ENCODE assay signal across 14 mouse cellular contexts in genomic region chr11:115092140-115092539, GRCm38 (mm10). TPM values are rescaled to one million over a fixed set of nuclear protein-coding genes. Genes with fewer than 3 reads are reported as not detected.
DNase-seq lines count a peak whose midpoint lies in the region; ATAC-seq and TF ChIP-seq lines count a peak whose summit lies in the region.
"Had no signal": no experiment of that assay in that cellular context is flagged by ENCODE, and none has a peak within 500 bp of the region (broad histone marks: within the 10 kb centered on the region; RNA-seq: fewer than 3 reads in every experiment).

No protein-coding gene starts in this region.

- H3K4me1 ChIP-seq in kidney, embryonic 15.5 days, result peaks cover 10% of the 10 kb centered on the region
- peaks cover 12% of the 10 kb centered on the region for H3K4me1 ChIP-seq in forebrain, embryonic 12.5 days
- H3K4me1 ChIP-seq in hindbrain, embryonic 14.5 days (replicated peaks; ENCODE audit: control insufficient read depth, insufficient read depth, low read length), result 0 out of 2 replicates have a peak, but pooled peaks cover 5% of the 10 kb centered on the region
- H3K4me1 ChIP-seq in midbrain, postnatal 0 days (ENCODE audit: insufficient read depth, low read length), result 0 out of 2 replicates have a peak, but pooled peaks cover 7% of the 10 kb centered on the region

- no peak overlapping the region for H3K4me3 ChIP-seq in kidney, embryonic 15.5 days (replicated peaks)
- H3K4me3 ChIP-seq in forebrain, embryonic 12.5 days (replicated peaks), result peak overlapping the region; percentile 30; the same call in 1 of the 2 replicates
- no peak overlapping the region for H3K4me3 ChIP-seq in hindbrain, embryonic 14.5 days (replicated peaks; ENCODE audit: low read length)
- peak overlapping the region; percentile 33; the same call in 1 of the 2 replicates for H3K4me3 ChIP-seq in midbrain, postnatal 0 days (ENCODE audit: low read depth, low read length)
- H3K4me3 ChIP-seq in gastrocnemius, adult 2 months, result no peak overlapping the region
- H3K4me3 ChIP-seq: embryonic facial prominence, embryonic 15.5 days; lung, embryonic 15.5 days had no signal

- peak overlapping the region; percentile 20 for H3K4me2 ChIP-seq in kidney, embryonic 15.5 days
- peak overlapping the region; percentile 55 for H3K4me2 ChIP-seq in forebrain, embryonic 12.5 days
- peak overlapping the region; percentile 48 for H3K4me2 ChIP-seq in hindbrain, embryonic 14.5 days (replicated peaks)
- H3K4me2 ChIP-seq in midbrain, postnatal 0 days (ENCODE audit: low read depth, low read length, poor library complexity, severe bottlenecking), result peak overlapping the region; percentile 62
- H3K4me2 ChIP-seq: lung, embryonic 15.5 days had no signal

- TF ChIP-seq CTCF in midbrain, postnatal 0 days (IDR thresholded peaks at IDR 0.05), result no peak
- no peak for TF ChIP-seq CTCF in gastrocnemius, adult 2 months (IDR thresholded peaks at IDR 0.05)

- no peak overlapping the region for H3K9ac ChIP-seq in kidney, embryonic 15.5 days
- H3K9ac ChIP-seq in forebrain, embryonic 12.5 days, result no peak overlapping the region
- H3K9ac ChIP-seq in hindbrain, embryonic 14.5 days, result no peak overlapping the region
- H3K9ac ChIP-seq in midbrain, postnatal 0 days (replicated peaks; ENCODE audit: low read length, poor library complexity, severe bottlenecking), result no peak overlapping the region
- H3K9ac ChIP-seq: embryonic facial prominence, embryonic 15.5 days; limb, embryonic 13.5 days; lung, embryonic 15.5 days had no signal

- peaks cover 38% of the 10 kb centered on the region for H3K27me3 ChIP-seq in kidney, embryonic 15.5 days
- peaks cover 32% of the 10 kb centered on the region for H3K27me3 ChIP-seq in forebrain, embryonic 12.5 days
- peaks cover 26% of the 10 kb centered on the region for H3K27me3 ChIP-seq in hindbrain, embryonic 14.5 days (ENCODE audit: control insufficient read depth, insufficient read depth, low read length)
- H3K27me3 ChIP-seq in midbrain, postnatal 0 days (ENCODE audit: insufficient read depth, low read length), result peaks cover 21% of the 10 kb centered on the region
- H3K27me3 ChIP-seq: CH12.LX had no signal

- no peak for ATAC-seq in kidney, embryonic 15.5 days (replicated peaks; ENCODE audit: low FRiP score)
- ATAC-seq in forebrain, embryonic 12.5 days (ENCODE audit: low FRiP score), result no peak
- no peak for ATAC-seq in hindbrain, embryonic 14.5 days (ENCODE audit: low FRiP score)
- no peak for ATAC-seq in midbrain, postnatal 0 days (ENCODE audit: low FRiP score)

- no peak overlapping the region for H3K27ac ChIP-seq in kidney, embryonic 15.5 days
- no peak overlapping the region for H3K27ac ChIP-seq in forebrain, embryonic 12.5 days
- no peak overlapping the region for H3K27ac ChIP-seq in hindbrain, embryonic 14.5 days
- H3K27ac ChIP-seq in midbrain, postnatal 0 days (ENCODE audit: low read depth, low read length), result no peak overlapping the region
- H3K27ac ChIP-seq in gastrocnemius, adult 2 months, result no peak overlapping the region
- H3K27ac ChIP-seq: embryonic facial prominence, embryonic 15.5 days; limb, embryonic 13.5 days; lung, embryonic 15.5 days had no signal

- H3K36me3 ChIP-seq in kidney, embryonic 15.5 days, result no peaks in the 10 kb centered on the region
- no peaks in the 10 kb centered on the region for H3K36me3 ChIP-seq in forebrain, embryonic 12.5 days (replicated peaks)
- no peaks in the 10 kb centered on the region for H3K36me3 ChIP-seq in hindbrain, embryonic 14.5 days (replicated peaks; ENCODE audit: control insufficient read depth, insufficient read depth)
- H3K36me3 ChIP-seq in midbrain, postnatal 0 days (ENCODE audit: insufficient read depth, low read length), result no peaks in the 10 kb centered on the region
- H3K36me3 ChIP-seq: embryonic facial prominence, embryonic 15.5 days; limb, embryonic 13.5 days; lung, embryonic 15.5 days had no signal

- intact Hi-C loops in gastrocnemius, adult 2 months (cut with DNase I), result no loop called here
- intact Hi-C loops in heart, postnatal 36 days (cut with DNase I), result no loop called here

- WGBS in kidney, embryonic 15.5 days, result 15% methylated on average over 4 of the region's 4 CpGs
- WGBS in forebrain, embryonic 12.5 days, result 14% methylated on average over 4 of the region's 4 CpGs
- WGBS in hindbrain, embryonic 14.5 days, result 22% methylated on average over 4 of the region's 4 CpGs
- 13% methylated on average over 4 of the region's 4 CpGs for WGBS in midbrain, postnatal 0 days

- peaks cover 10% of the 10 kb centered on the region; the same call in 1 of the 2 replicates for H3K9me3 ChIP-seq in kidney, embryonic 15.5 days (replicated peaks)
- H3K9me3 ChIP-seq in forebrain, embryonic 12.5 days, result peaks cover 5% of the 10 kb centered on the region; the same call in 1 of the 2 replicates
- 0 out of 2 replicates have a peak, but pooled peaks cover 4% of the 10 kb centered on the region for H3K9me3 ChIP-seq in hindbrain, embryonic 14.5 days (ENCODE audit: control insufficient read depth, low read length)
- H3K9me3 ChIP-seq in midbrain, postnatal 0 days (ENCODE audit: low read length), result no peaks in the 10 kb centered on the region
- H3K9me3 ChIP-seq: embryonic facial prominence, embryonic 15.5 days; lung, embryonic 15.5 days had no signal

- no peak for DNase-seq in kidney, postnatal 36 days
- no peak for DNase-seq in hindbrain, embryonic 14.5 days (ENCODE audit: low spot score)
- no peak for DNase-seq in midbrain, postnatal 0 days (ENCODE audit: low spot score)
- DNase-seq in gastrocnemius, adult 2 months, result no peak
- DNase-seq in heart, postnatal 36 days, result no peak
- DNase-seq: kidney, adult 2 months; layer of hippocampus, adult 9-11 months had no signal

RNA-seq across cellular contexts. Expression of gene Rab37, which starts 0.9 kb away (rescaled TPM):
- polyA plus RNA-seq in kidney, embryonic 15.5 days (2015; fragmentation: Nextera tagmentation; extraction: Ambion mirVana), result 1.7 and 2.1 TPM in 2 replicates
- 0.80 and 1.2 TPM in 2 replicates for polyA plus RNA-seq in forebrain, embryonic 12.5 days (2016; fragmentation: Nextera tagmentation; extraction: Ambion mirVana)
- polyA plus RNA-seq in hindbrain, embryonic 14.5 days (2014; fragmentation: Nextera tagmentation; extraction: Ambion mirVana), result 0.59 and 0.66 TPM in 2 replicates
- 0.57 and 0.93 TPM in 2 replicates for total RNA-seq in midbrain, postnatal 0 days (2014; rRNA removed)
- polyA plus RNA-seq in midbrain, postnatal 0 days (2015; fragmentation: Nextera tagmentation; extraction: Ambion mirVana), result 0.67 and 0.90 TPM in 2 replicates
- total RNA-seq in gastrocnemius, adult 2 months (2021), result under 1 TPM; 0.17 to 0.36 TPM
- under 1 TPM; 0.54 to 0.72 TPM for total RNA-seq in heart, postnatal 36 days (2021)

RNA-seq across cellular contexts. Expression of gene Cd300e, which starts 30.2 kb away (rescaled TPM):
- not detected in 2 replicates for polyA plus RNA-seq in kidney, embryonic 15.5 days (2015; fragmentation: Nextera tagmentation; extraction: Ambion mirVana)
- polyA plus RNA-seq in forebrain, embryonic 12.5 days (2016; fragmentation: Nextera tagmentation; extraction: Ambion mirVana), result not detected in 2 replicates
- polyA plus RNA-seq in hindbrain, embryonic 14.5 days (2014; fragmentation: Nextera tagmentation; extraction: Ambion mirVana), result 0.16 TPM in 1 of 2 replicates, not detected in the other
- 0.19 TPM in 1 of 2 replicates, not detected in the other for total RNA-seq in midbrain, postnatal 0 days (2014; rRNA removed)
- 0.10 and 0.12 TPM in 2 replicates for polyA plus RNA-seq in midbrain, postnatal 0 days (2015; fragmentation: Nextera tagmentation; extraction: Ambion mirVana)
- not detected for total RNA-seq in gastrocnemius, adult 2 months (2021)
- under 1 TPM; 0.22 to 0.49 TPM for total RNA-seq in heart, postnatal 36 days (2021)
- total RNA-seq: CH12.LX; gastrocnemius, adult 18-20 months had no signal

RNA-seq across cellular contexts. Expression of gene Cd300lf, which starts 41.7 kb away (rescaled TPM):
- polyA plus RNA-seq in kidney, embryonic 15.5 days (2015; fragmentation: Nextera tagmentation; extraction: Ambion mirVana), result 0.36 and 0.49 TPM in 2 replicates
- polyA plus RNA-seq in forebrain, embryonic 12.5 days (2016; fragmentation: Nextera tagmentation; extraction: Ambion mirVana), result 0.19 TPM in 1 of 2 replicates, not detected in the other
- not detected in 2 replicates for polyA plus RNA-seq in hindbrain, embryonic 14.5 days (2014; fragmentation: Nextera tagmentation; extraction: Ambion mirVana)
- total RNA-seq in midbrain, postnatal 0 days (2014; rRNA removed), result 0.16 and 0.42 TPM in 2 replicates
- 0.09 and 0.10 TPM in 2 replicates for polyA plus RNA-seq in midbrain, postnatal 0 days (2015; fragmentation: Nextera tagmentation; extraction: Ambion mirVana)
- under 1 TPM in 1 of 2 experiments, not detected in 1; 0.31 TPM for total RNA-seq in gastrocnemius, adult 2 months (2021)
- under 1 TPM; 0.08 to 0.33 TPM for total RNA-seq in heart, postnatal 36 days (2021)
- total RNA-seq: gastrocnemius, adult 18-20 months had no signal

RNA-seq across cellular contexts. Expression of gene Cd300ld3, which starts 43.9 kb away (rescaled TPM):
- not detected in 2 replicates for polyA plus RNA-seq in kidney, embryonic 15.5 days (2015; fragmentation: Nextera tagmentation; extraction: Ambion mirVana)
- polyA plus RNA-seq in forebrain, embryonic 12.5 days (2016; fragmentation: Nextera tagmentation; extraction: Ambion mirVana), result not detected in 2 replicates
- not detected in 2 replicates for polyA plus RNA-seq in hindbrain, embryonic 14.5 days (2014; fragmentation: Nextera tagmentation; extraction: Ambion mirVana)
- 0.82 TPM in 1 of 2 replicates, not detected in the other for total RNA-seq in midbrain, postnatal 0 days (2014; rRNA removed)
- not detected in 2 replicates for polyA plus RNA-seq in midbrain, postnatal 0 days (2015; fragmentation: Nextera tagmentation; extraction: Ambion mirVana)
- total RNA-seq in gastrocnemius, adult 2 months (2021), result 1 to 10 TPM in 1 of 2 experiments, not detected in 1; 2.0 TPM
- 10 to 100 TPM in 1 of 2 experiments, 1 to 10 TPM in 1; 8.3 to 10.1 TPM for total RNA-seq in heart, postnatal 36 days (2021)
- polyA plus RNA-seq: embryonic facial prominence, embryonic 15.5 days; limb, embryonic 13.5 days; lung, embryonic 15.5 days had no signal

RNA-seq across cellular contexts. Expression of gene Cd300ld5, which starts 54.6 kb away (rescaled TPM):
- polyA plus RNA-seq in kidney, embryonic 15.5 days (2015; fragmentation: Nextera tagmentation; extraction: Ambion mirVana), result not detected in 2 replicates
- polyA plus RNA-seq in forebrain, embryonic 12.5 days (2016; fragmentation: Nextera tagmentation; extraction: Ambion mirVana), result not detected in 2 replicates
- not detected in 2 replicates for polyA plus RNA-seq in hindbrain, embryonic 14.5 days (2014; fragmentation: Nextera tagmentation; extraction: Ambion mirVana)
- 0.82 TPM in 1 of 2 replicates, not detected in the other for total RNA-seq in midbrain, postnatal 0 days (2014; rRNA removed)
- not detected in 2 replicates for polyA plus RNA-seq in midbrain, postnatal 0 days (2015; fragmentation: Nextera tagmentation; extraction: Ambion mirVana)
- 1 to 10 TPM in 1 of 2 experiments, under 1 TPM in 1; 0.92 to 1.3 TPM for total RNA-seq in gastrocnemius, adult 2 months (2021)
- 1 to 10 TPM; 5.5 to 7.7 TPM for total RNA-seq in heart, postnatal 36 days (2021)
- total RNA-seq: CH12.LX had no signal
- polyA plus RNA-seq: embryonic facial prominence, embryonic 15.5 days; limb, embryonic 13.5 days; lung, embryonic 15.5 days had no signal

Comparison
In these comparisons a context has a peak if more than half of its experiments do, and no peak if none do; other contexts are left out.
1. H3K4me3 ChIP-seq: peak in forebrain, embryonic 12.5 days (single experiment) and midbrain, postnatal 0 days (single experiment); none in kidney, embryonic 15.5 days (single experiment), hindbrain, embryonic 14.5 days (single experiment) and gastrocnemius, adult 2 months (single experiment).
2. Peak in every context shown above with its lines, with median percentiles within 50 percentile points of each other: H3K4me2 ChIP-seq.